Mouse (Mus musculus) ES-E14 (cell line): ENCODE results near the gene Ttc32. TPM values are rescaled to one million over a fixed set of nuclear protein-coding genes. Genes with fewer than 3 reads are reported as not detected.

Experiments
- DNase-seq: peaks from one replicate; pipeline ENCODE4 v3.0.0-alpha.2; 2013; ENCODE audit warnings: low read depth, low spot score
- H3K27ac ChIP-seq: 2 replicates; pipeline ENCODE4 v1.5.1; 2012; ENCODE audit warnings: low read depth, mild to moderate bottlenecking, low read length, moderate library complexity, mixed read lengths; ENCODE audit not compliant: poor library complexity, insufficient read depth, severe bottlenecking
- H3K36me3 ChIP-seq: 2 replicates; pipeline ENCODE4 v1.6.1; 2012; ENCODE audit warnings: mild to moderate bottlenecking, low read length, moderate library complexity, mixed read lengths; ENCODE audit not compliant: control insufficient read depth, poor library complexity, insufficient read depth, severe bottlenecking
- H3K4me1 ChIP-seq, 2 experiments: fragments of 150-350 bp in 1 of 2; sonication (generic) in 1 of 2; 2 replicates each; pipeline ENCODE4 v1.6.1; 2012; ENCODE audit warnings: low read length in 2 of 2, mild to moderate bottlenecking in 1 of 2, mixed read lengths in 1 of 2; ENCODE audit not compliant: control insufficient read depth in 2 of 2, insufficient read depth in 2 of 2, poor library complexity in 1 of 2
- H3K4me3 ChIP-seq, 2 experiments: fragments of 150-350 bp in 1 of 2; sonication (generic) in 1 of 2; 2 replicates each; pipeline ENCODE4 v1.5.1; 2012; ENCODE audit warnings: low read length in 2 of 2, low read depth in 1 of 2, mild to moderate bottlenecking in 1 of 2, mixed read lengths in 1 of 2; ENCODE audit not compliant: insufficient read depth in 1 of 2, poor library complexity in 1 of 2, severe bottlenecking in 1 of 2
- H3K9ac ChIP-seq: 2 replicates; pipeline ENCODE4 v1.6.1; 2012; ENCODE audit warnings: low read depth, mild to moderate bottlenecking, low read length, mixed read lengths; ENCODE audit not compliant: poor library complexity, insufficient read depth, severe bottlenecking
- H3K9me3 ChIP-seq: fragments of 150-350 bp; sonication (generic); 2 replicates; pipeline ENCODE4 v1.6.1; 2012; ENCODE audit warnings: low read depth, mild to moderate bottlenecking, low read length; ENCODE audit not compliant: control insufficient read depth, insufficient read depth
- CHD2 ChIP-seq: IDR thresholded peaks from 2 replicates; pipeline ENCODE4 v1.6.1; 2014; ENCODE audit warnings: mild to moderate bottlenecking, low read depth, low read length, inconsistent platforms
- HCFC1 ChIP-seq: IDR thresholded peaks from 2 replicates; pipeline ENCODE4 v1.6.1; 2012; ENCODE audit warnings: low read length, inconsistent platforms, borderline replicate concordance; ENCODE audit not compliant: insufficient read depth
- MAFK ChIP-seq: IDR thresholded peaks from 2 replicates; pipeline ENCODE4 v1.6.1; 2014; ENCODE audit warnings: mild to moderate bottlenecking, low read depth, low read length, inconsistent platforms; ENCODE audit not compliant: insufficient read depth
- ZC3H11A ChIP-seq: IDR thresholded peaks from 2 replicates; pipeline ENCODE4 v1.6.1; 2012; ENCODE audit warnings: low read depth, mild to moderate bottlenecking, inconsistent platforms, low read length, borderline replicate concordance
- ZNF384 ChIP-seq: IDR thresholded peaks from 2 replicates; pipeline ENCODE4 v1.6.1; 2012; ENCODE audit warnings: low read depth, low read length, inconsistent platforms
- in situ Hi-C, 2 experiments: fragments of 600-800 bp; cut with MboI; formaldehyde crosslinking; loops; one replicate each; pipeline ENCODE4 v1.15.1; 2025; ENCODE audit warnings: low sequenced_read_pairs in 2 of 2, inconsistent platforms in 1 of 2; ENCODE audit not compliant: unreplicated experiment in 2 of 2
- total RNA-seq: library from RNA; depleted of rRNA; stranded (reverse); fragments of 300-350 nt; gene quantifications from 2 replicates; pipeline ENCODE4 v1.2.3, GENCODE M21; 2012; rRNA removed

Ttc32 gene
- total RNA-seq: 4.7 and 6.7 TPM in 2 replicates

DNA sequence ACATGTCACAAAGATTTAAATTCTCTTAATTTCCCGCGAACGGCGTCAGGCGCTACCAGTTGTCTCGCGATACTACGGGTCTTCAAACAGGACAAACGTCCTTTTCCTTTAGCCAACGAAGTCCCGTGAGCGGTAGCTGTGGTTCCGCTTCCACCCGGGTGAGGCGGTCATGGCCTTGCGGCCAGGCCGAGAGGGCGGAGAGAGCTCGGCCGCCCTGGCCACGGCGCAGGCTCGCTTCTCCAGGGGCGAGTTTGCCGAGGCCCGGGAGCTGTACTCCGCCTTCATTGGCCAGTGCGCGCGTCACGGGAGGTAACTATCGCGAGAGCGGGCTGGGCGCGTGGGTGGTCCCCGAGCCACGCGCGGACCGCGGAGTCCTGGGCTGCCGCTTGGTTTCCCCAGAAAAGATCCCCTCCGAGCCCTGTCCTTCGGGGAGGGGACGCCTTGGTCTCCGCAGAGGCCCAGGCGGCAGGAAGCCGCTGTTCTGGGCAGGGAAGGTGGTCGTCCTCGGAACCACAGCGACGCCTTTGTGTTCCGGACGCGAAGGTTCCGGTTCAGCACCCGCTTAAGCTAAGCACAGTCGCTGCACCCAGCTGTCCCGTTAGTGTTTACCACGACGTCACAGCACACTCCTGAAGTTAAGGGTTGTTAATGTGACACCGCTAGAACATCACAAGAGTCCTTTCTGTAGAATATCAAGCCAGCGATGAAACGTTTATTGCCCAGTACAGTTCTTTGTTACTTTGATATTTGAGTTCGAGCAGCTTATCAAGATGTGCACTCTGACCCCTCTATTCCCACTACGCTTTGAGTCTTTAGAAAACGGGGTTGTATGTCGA is at the start of gene Ttc32:
TSS of gene Ttc32 (plus strand) at position 110 of the 836 bp plus-strand sequence.
- DNase-seq: peak; percentile 87
- H3K9me3 ChIP-seq: no peaks in the 10 kb centered on the region
- TF ChIP-seq CHD2: peak; percentile 94
- no peak for TF ChIP-seq HCFC1
- peaks cover 5% of the 10 kb centered on the region for H3K36me3 ChIP-seq
- H3K27ac ChIP-seq: peak within 1 kb of the TSS; percentile 94
- peak within 1 kb of the TSS; percentile 63 to 90 for H3K4me3 ChIP-seq
- no peaks in the 10 kb centered on the region; a peak in 1 of 4 replicates for H3K4me1 ChIP-seq
- peak within 1 kb of the TSS; percentile 97 for H3K9ac ChIP-seq
- in situ Hi-C loops: no loop called here

DNA sequence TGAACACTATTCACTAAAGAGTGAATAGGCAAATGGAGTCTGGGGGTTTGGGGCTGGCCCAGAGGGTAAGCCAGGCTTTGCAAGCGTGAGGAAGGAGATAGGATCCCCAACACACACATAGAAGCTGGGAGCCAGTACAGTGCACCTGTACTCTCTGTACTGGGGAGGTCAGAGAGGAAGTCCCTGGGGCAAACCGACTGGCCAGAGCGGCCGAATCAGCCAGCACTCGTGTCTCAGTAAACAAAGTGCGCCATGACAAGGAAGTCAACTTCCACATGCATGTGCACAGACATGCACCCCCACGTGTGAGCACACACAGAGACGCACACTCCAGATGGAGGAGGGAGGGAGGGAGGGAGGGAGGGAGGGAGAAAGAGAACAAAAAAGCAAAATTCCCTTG is 36.6 kb upstream of the Ttc32 start:
- Histone ChIP-seq H3K27ac (no peak overlapping the region), H3K9ac (no peak overlapping the region), H3K4me3 (no peak overlapping the region), H3K9me3 (no peaks in the 10 kb centered on the region), H3K4me1 (no peaks in the 10 kb centered on the region), H3K36me3 (0 out of 2 replicates have a peak, but pooled peaks cover 2% of the 10 kb centered on the region)
- no peak for TF ChIP-seq MAFK
- no peak for DNase-seq
- in situ Hi-C loops: no loop called here

DNA sequence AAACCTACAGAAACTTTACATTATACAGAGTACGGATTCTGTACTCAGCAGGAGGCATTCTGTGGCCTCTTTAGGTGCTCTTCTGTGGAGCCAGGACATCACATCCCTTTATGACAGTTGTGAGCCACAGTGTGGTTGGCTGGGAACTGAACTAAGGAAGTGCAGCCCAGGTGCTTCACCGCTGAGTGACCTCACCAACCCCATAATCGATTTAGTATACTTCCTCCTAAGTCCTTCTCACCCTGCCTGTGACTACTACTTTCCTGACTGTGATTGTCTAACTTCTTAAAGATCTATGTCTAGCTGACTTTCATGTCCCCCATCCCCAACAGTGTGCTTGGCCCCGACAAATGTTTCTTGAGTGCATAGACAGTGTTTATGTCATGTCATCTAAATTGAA is 31.5 kb upstream of the Ttc32 start:
- no peak for DNase-seq
- no peaks in the 10 kb centered on the region for H3K36me3 ChIP-seq
- no peak overlapping the region for H3K4me3 ChIP-seq
- no peaks in the 10 kb centered on the region for H3K9me3 ChIP-seq
- TF ChIP-seq ZNF384 (no peak), ZC3H11A (no peak), MAFK (no peak), CHD2 (no peak), HCFC1 (no peak)
- no peak overlapping the region for H3K9ac ChIP-seq
- no peaks in the 10 kb centered on the region for H3K4me1 ChIP-seq
- in situ Hi-C loops: no loop called here
- H3K27ac ChIP-seq: no peak overlapping the region

DNA sequence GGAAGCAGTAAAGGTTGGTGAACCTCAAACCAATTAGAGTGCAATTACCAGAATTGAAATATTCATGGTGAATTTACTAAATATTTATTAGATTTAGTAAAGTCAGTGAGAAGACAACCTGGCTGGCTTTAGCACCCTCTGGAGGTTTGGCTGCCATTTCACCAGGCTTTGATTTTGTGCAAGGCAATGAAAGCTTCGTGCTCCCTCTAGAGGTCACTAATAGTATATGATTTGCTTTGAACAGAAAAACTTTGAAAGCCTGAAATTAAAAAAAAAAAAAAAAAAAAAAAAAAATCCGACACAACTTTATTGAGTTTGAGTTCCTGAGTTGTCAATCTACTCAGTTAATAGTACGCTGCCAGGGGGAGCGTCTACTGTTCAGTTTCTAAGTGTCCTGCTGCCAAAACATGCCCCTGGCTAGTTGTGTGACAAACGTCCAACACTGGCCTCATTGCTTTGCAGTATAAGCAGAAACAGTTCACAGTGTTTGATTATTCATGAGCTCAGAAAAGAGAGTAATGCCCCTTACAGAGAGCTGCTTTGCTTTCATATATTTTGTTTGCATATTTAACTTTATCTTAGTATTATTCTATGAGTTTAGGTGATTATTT is 27.7 kb upstream of the Ttc32 start:
- Histone ChIP-seq H3K9ac (no peak overlapping the region), H3K4me1 (no peaks in the 10 kb centered on the region), H3K27ac (no peak overlapping the region), H3K36me3 (no peaks in the 10 kb centered on the region), H3K9me3 (no peaks in the 10 kb centered on the region), H3K4me3 (no peak overlapping the region)
- peak; percentile 51 for DNase-seq
- TF ChIP-seq MAFK (peak; percentile 79), ZNF384 (peak; percentile 99), HCFC1 (no peak), ZC3H11A (peak; percentile 14; the same call in 1 of the 2 replicates)
- in situ Hi-C loops: loop anchor here in 1 of 2 experiments (25.0 kb wide), 1 partner anchor 240 kb away; the partner anchor contains the start of gene Sdc1
